Mouse (Mus musculus) cortical plate, adult 2 months (tissue): ENCODE measurements at regions not wholly inside any gene's neighbourhood (a gene's known extent, or its start where the extent isn't known, plus 50 kb on each side); places are given as distances from the start of the nearest gene placed in this dataset.

Experiments used
- CTCF ChIP-seq: fragments of 200-500 bp; IDR thresholded peaks from 2 replicates; pipeline ENCODE4 v1.5.1; 2011; ENCODE audit warnings: mild to moderate bottlenecking, control low read depth, low read length; ENCODE audit not compliant: insufficient read depth; ENCODE audit errors: extremely low read depth
- POLR2A ChIP-seq: fragments of 200-500 bp; IDR thresholded peaks from 2 replicates; pipeline ENCODE4 v1.6.1; 2011; ENCODE audit warnings: mild to moderate bottlenecking, low read length, control low read depth; ENCODE audit not compliant: insufficient read depth; ENCODE audit errors: extremely low read depth

DNA sequence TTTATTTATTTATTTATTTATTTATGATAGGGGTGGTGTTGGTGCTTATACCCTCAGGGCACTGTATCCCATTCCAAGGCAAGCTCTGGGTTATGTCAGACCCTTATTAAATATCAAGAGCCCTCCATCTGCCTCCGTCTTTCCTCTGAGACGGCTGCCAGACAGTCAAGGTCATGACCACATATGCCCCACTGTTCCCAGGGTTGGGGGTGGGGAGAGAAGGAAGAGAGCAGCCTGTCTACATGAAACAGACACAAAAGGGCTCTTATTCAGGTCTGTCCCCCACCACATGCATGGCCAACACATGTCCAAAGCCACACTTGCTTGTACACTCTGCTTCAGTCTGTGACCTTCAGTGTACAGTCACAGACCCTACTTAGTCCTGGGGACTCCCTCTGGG lies 632.9 kb upstream of the 3110018I06Rik start:
- TF ChIP-seq CTCF (no peak), POLR2A (no peak)
